Mouse (Mus musculus) layer of hippocampus, postnatal 36 days (tissue): ENCODE measurements around the gene Mex3a. TPM values are rescaled to one million over a fixed set of nuclear protein-coding genes. Genes with fewer than 3 reads are reported as not detected.
"Not testable (repeated sequence)": the region's sequence is repeated elsewhere in the genome, so short reads cannot be mapped to it uniquely, and the experiment has no call there.

Experiments used
- DNase-seq, 2 experiments: peaks; one replicate each; pipeline ENCODE4 v3.0.0; 2022
- microRNA-seq, 2 experiments: library from miRNA; unstranded; fragments of <30 nt; microRNA quantifications; one replicate each; pipeline ENCODE4 v1.2.0; 2021
- total RNA-seq, 2 experiments: library from RNA; stranded (reverse); gene quantifications; 2 replicates each; pipeline ENCODE4 v1.2.3; 2021

The Mex3a gene
- total RNA-seq, 2 experiments from 2014 or later = 4.0 to 4.4 TPM

DNA sequence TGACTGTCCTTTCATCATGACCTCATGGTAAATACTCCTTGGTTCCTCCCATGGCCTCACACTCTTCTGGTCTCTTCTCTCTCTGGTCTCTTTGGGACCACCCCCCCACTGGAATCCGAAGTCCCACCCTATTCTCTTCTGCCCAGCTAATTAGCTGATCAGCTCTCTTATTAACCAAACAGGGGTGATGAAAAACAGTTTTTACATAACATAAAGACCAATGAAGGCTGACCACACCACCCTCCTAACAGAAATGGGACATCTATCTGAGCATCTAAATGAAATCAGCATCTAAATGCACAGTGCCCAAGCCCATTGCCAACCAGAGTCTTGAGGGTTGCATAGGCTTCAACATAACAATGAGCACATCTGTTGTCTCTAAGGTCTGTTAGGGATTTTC lies 39.7 kb downstream of the Mex3a start:
- no peak for DNase-seq

DNA sequence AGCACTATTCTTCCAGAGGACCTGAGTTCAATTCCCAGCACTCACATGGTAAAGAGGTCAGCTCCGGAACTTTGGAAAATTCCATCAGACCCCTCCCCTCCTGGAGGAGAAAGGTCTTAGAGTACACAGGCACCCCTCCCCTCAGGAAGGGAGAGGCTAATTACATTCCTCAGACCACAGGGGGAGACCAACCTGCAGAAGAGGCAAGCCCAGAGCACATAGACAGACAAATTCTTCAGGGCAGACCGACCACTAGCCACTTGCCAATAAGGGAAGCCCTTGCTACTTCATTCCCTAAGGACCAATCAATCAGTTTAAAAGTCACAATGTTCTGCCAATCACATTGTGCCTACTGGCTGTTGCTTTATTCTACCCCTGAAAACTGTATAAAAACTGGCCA lies 40.6 kb downstream of the Mex3a start:
- DNase-seq = no peak

DNA sequence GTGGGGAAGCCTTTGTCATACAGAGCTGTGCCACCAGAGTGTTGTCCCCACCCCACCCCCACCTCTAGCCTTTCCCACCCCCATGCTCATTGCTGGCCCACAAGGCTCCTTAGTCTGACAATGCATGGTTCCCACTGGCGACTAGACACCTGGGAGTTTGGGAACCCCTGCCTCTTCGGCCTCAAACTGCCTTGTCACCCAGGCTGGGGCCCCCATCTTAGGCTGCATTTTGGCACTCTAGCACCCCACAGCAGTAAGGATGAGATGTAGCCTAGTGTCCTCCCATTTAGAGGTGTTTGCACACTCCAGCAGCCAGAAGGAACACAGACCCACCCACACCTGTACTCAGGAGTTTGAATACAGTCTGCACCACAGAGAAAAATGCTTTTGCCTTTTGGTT lies 41.6 kb downstream of the Mex3a start:
- DNase-seq = no peak

GRCm38 (mm10) chr3:88575540-88575939 lies 43.3 kb downstream of the Mex3a start, which contains the start of gene Ssr2:
Gene Ssr2 (plus strand): TSS chr3:88575876.
- DNase-seq = no peak

GRCm38 (mm10) chr3:88577846-88578245 lies 45.7 kb downstream of the Mex3a start:
- not testable (repeated sequence) for DNase-seq

GRCm38 (mm10) chr3:88578498-88579424 lies 46.6 kb downstream of the Mex3a start:
- no peak for DNase-seq

GRCm38 (mm10) chr3:88579454-88580117 lies 47.4 kb downstream of the Mex3a start:
- peak; percentile 73 to 84 for DNase-seq

GRCm38 (mm10) chr3:88585769-88586168 lies 53.6 kb downstream of the Mex3a start:
- no peak for DNase-seq

GRCm38 (mm10) chr3:88586640-88587039 lies 54.4 kb downstream of the Mex3a start:
- no peak for DNase-seq

GRCm38 (mm10) chr3:88590246-88590645 lies 58.1 kb downstream of the Mex3a start:
- no peak for DNase-seq

Small RNAs within 50 kb of the gene (microRNA-seq; reads per million reads assigned to microRNA genes)
- gene Mir1905 = 0 reads per million in 2 experiments

Other genes starting within 250 kb of the Mex3a start
- under 1 TPM; 0.47 to 0.76 TPM for gene Gm38392, start 245.2 kb upstream of the Mex3a start, total RNA-seq
- 1 to 10 TPM; 5.0 to 5.3 TPM for gene Tsacc, start 235.4 kb upstream of the Mex3a start, total RNA-seq
- 100 to 1,000 TPM; 185 to 188 TPM for gene Cct3, start 235.3 kb upstream of the Mex3a start, total RNA-seq
- gene Glmp, start 207.4 kb upstream of the Mex3a start, total RNA-seq = 10 to 100 TPM; 78.4 to 84.8 TPM
- gene Tmem79, start 196.2 kb upstream of the Mex3a start, total RNA-seq = 1 to 10 TPM; 1.5 to 1.9 TPM
- gene Smg5, start 196.1 kb upstream of the Mex3a start, total RNA-seq = 10 to 100 TPM; 65.1 to 72.6 TPM
- gene Paqr6, start 167.8 kb upstream of the Mex3a start, total RNA-seq = 10 to 100 TPM; 13.6 to 14.2 TPM
- under 1 TPM in 1 of 2 experiments, not detected in 1; 0.63 TPM for gene Bglap3, start 159.7 kb upstream of the Mex3a start, total RNA-seq
- gene Bglap2, start 153.7 kb upstream of the Mex3a start, total RNA-seq = not detected
- not detected for gene Bglap, start 147.9 kb upstream of the Mex3a start, total RNA-seq
- gene Pmf1, start 122.1 kb upstream of the Mex3a start, total RNA-seq = 1 to 10 TPM; 5.3 to 6.3 TPM
- gene Slc25a44, start 107.3 kb upstream of the Mex3a start, total RNA-seq = 10 to 100 TPM; 68.6 to 69.1 TPM
- gene Sema4a, start 71.2 kb upstream of the Mex3a start, total RNA-seq = 10 to 100 TPM; 34.1 to 36.8 TPM
- 10 to 100 TPM; 32.6 to 34.3 TPM for gene Lmna, start 22.4 kb upstream of the Mex3a start, total RNA-seq
- under 1 TPM in 1 of 2 experiments, not detected in 1; 0.63 TPM for gene Rab25, start 15.9 kb downstream of the Mex3a start, total RNA-seq
- 100 to 1,000 TPM in 1 of 2 experiments, 10 to 100 TPM in 1; 91.0 to 111 TPM for gene Lamtor2, start 20.7 kb downstream of the Mex3a start, total RNA-seq
- gene Ubqln4, start 21.4 kb downstream of the Mex3a start, total RNA-seq = 100 to 1,000 TPM; 109 to 111 TPM
- gene Ssr2, start 43.5 kb downstream of the Mex3a start, total RNA-seq = 10 to 100 TPM; 97.1 to 98.9 TPM
- 100 to 1,000 TPM; 250 to 265 TPM for gene Arhgef2, start 73.6 kb downstream of the Mex3a start, total RNA-seq
- gene Rxfp4, start 120.7 kb downstream of the Mex3a start, total RNA-seq = not detected
- gene Khdc4, start 153.4 kb downstream of the Mex3a start, total RNA-seq = 10 to 100 TPM; 49.1 to 61.1 TPM
- gene Rit1, start 184.4 kb downstream of the Mex3a start, total RNA-seq = 10 to 100 TPM; 44.4 to 50.3 TPM
- gene Syt11, start 242.8 kb downstream of the Mex3a start, total RNA-seq = 100 to 1,000 TPM; 483 to 524 TPM